Mouse (Mus musculus): ENCODE measurements around the gene Eral1. TPM values are rescaled to one million over a fixed set of nuclear protein-coding genes. Genes with fewer than 3 reads are reported as not detected.
A peak's percentile ranks its signal among the peaks of the same experiment; 100 is the strongest.

Gene Eral1
- 10 to 100 TPM; 17.8 to 21.6 TPM for total RNA-seq (2021)
- long read RNA-seq, experiment 1, transcript Eral1-201 (10 exons, 2,014 nt) = major isoform, 18 of 26 reads
- long read RNA-seq, experiment 1, partial matches to known transcripts = 2 of 26 reads
- long read RNA-seq, experiment 1, other reads (novel, unspliced or antisense) = 4 of 26 reads
- long read RNA-seq, experiment 2, transcript Eral1-201 (10 exons, 2,014 nt) = major isoform, 12 of 16 reads
- long read RNA-seq, experiment 2, partial matches to known transcripts = 0 of 16 reads
- long read RNA-seq, experiment 2, other reads (novel, unspliced or antisense) = 0 of 16 reads

DNA sequence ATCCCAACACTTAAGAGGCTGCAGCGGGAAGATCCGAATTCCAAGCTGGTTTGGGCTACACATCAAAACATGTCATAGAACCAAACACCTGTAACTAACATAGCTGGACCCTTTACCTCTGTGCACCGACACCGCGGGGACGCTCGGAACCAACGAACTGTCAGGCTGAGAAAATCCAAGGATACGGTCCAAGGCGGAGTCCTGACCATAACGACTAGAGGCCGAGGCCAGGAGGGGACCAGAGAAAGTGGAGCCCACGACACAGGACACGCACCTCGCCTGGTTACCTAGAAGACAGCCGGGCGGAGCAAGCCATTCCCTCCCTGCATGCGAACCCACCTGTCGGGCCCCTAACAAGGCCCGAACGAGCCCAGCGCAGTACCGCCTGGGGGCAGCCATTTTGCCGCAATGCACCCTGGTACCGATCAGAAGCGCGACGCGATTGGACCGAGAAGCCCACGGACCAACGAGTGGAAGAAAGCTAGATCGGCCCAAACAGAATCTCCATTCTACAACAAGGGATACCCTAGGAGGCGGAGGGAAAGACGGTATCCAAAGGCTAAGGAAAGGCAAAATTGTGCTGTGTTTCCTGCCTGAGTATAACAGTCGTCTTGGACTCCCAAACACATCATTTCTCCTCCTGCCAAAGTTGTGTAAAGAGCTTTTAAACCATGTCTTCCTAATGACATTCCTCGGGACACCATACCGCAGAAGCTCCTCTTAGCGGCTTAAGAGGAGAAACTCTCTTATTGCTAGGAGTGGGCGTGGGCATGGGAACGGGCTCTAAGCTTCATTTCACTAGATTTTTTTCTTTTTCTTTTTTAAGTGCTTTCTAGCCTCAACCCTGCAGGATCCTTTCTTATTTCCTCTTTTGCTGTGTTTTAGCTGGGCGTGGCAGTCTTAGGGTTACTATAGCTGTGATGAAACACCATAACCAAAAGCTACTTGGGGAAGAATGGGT is at the start of gene Eral1:
Gene Eral1, minus strand, starts transcription at position 423 of the 961 bp plus-strand sequence.
- peak; percentile 78 for DNase-seq

DNA sequence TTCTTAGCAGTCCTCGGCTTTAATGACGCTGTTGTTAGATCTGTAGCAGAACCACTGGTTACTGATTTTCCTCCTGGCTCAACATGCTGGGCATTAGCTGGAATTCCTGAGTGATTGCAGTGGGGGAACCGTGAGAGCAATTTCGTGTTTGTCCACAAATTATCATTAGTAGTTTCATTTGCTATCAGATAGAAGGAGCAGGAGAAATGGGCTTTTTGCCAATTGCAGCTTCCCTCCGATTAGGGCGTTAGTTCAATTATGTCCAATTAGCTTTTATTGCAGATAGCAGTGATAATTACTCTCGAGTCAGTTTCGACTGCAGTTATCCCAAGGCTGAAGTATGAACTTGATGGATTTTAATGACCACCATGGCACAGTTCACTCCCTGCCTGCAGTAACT is 49.3 kb upstream of the Eral1 start:
- DNase-seq = no peak

GRCm38 (mm10) chr11:78126739-78127138 is 46.6 kb upstream of the Eral1 start:
- no peak for DNase-seq

GRCm38 (mm10) chr11:78125691-78126090 is 45.5 kb upstream of the Eral1 start:
- no peak for DNase-seq

GRCm38 (mm10) chr11:78123782-78124181 is 43.6 kb upstream of the Eral1 start:
- no peak for DNase-seq

DNA sequence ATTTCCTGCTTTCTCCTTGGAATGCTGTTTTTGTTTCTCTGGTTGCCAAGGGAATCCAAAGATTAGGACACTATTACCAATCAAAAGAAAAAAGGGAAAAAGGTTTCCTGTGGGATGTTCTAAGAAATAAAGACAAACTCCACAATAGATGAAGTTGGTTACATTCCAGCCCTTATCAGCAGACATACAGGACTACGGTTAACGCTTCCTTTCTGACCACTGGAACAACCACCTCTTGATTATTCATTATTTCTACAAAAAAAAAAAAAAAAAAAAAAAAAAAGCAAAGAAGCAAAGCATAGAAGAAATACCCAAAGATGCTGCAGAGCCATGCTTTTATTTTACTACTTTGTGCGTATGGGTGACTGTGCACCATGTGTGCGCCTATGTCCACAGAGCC is 42.6 kb upstream of the Eral1 start:
- DNase-seq = no peak

GRCm38 (mm10) chr11:78121176-78121575 is 41.0 kb upstream of the Eral1 start:
- no peak for DNase-seq

DNA sequence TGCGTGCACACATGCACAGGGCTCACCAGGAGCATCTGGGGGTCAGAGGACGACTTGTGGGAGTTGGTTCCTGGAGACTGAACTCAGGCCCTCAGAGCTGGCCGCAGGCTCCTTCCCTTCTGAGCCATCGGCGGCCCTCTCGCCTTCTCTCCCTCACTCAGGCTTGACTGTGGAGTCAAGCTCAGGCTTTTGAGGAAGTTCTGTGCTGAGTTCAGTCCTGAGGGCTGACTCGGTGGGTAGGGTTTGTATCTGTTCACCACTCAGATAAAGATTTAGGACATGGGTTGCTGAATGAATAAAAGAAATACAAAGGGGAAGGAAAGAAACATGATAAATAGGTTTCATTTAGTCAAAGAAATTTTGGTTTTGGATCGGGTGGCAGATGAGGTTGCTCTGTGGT is 39.7 kb upstream of the Eral1 start:
- no peak for DNase-seq

DNA sequence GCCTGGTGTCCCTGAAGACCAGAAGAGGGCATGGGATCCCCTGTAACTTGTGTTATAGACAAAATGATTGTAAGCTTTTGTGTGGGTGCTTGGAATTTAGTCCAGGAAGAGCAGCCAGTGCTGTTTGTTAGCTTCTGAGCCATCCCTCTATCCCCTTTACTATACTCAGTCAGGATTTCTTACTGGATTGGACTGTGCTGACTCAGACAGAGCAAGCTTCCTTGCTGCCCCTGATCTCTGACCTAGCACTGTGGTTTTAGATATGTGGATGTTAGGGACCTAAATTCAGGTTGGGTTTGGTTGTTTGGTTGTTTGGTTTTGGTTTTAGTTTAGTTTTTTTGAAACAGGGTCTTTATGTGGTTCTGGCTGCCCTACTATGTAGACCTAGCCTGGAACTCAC is 38.3 kb upstream of the Eral1 start:
- no peak for DNase-seq

DNA sequence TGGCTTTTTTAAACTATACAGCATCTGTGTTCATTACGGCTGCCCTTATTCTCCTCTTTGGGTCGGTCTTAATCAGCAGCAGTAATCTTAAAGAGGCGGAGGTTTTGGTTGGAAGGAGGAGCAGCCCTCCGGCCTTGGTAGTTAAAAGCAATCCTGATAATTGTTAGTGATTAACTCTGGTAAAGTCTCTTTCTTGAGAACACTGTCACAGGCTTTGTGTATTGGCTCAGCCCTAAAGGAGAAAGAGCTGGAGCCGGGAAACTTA is 35.9 kb upstream of the Eral1 start:
- DNase-seq = no peak

GRCm38 (mm10) chr11:78115367-78116145 is 35.4 kb upstream of the Eral1 start:
- peak; percentile 93 for DNase-seq

GRCm38 (mm10) chr11:78114676-78115366 is 34.6 kb upstream of the Eral1 start:
- no peak for DNase-seq

DNA sequence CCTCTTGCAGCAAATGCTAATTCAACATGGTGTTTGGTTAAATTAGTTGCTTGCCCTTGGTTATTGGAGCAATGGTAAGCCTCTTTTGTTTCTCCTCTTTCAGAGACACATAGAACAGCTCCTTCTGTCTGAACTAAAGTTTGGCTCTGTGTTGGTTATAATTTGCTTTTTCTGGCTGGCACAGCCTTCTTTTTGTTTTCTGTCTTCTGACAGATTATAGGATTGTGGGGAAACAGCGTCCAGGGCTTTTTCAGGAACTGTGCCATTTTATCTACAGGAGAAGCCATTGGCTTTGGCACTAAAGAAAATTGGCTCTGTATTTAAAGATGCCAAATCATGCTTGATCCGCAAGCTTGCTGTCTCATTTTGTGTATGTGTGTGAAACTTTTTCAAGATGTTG is 33.4 kb upstream of the Eral1 start:
- no peak for DNase-seq

GRCm38 (mm10) chr11:78104501-78104900 is 24.3 kb upstream of the Eral1 start:
- DNase-seq = no peak

GRCm38 (mm10) chr11:78102958-78103747 is 23.0 kb upstream of the Eral1 start:
- no peak for DNase-seq

DNA sequence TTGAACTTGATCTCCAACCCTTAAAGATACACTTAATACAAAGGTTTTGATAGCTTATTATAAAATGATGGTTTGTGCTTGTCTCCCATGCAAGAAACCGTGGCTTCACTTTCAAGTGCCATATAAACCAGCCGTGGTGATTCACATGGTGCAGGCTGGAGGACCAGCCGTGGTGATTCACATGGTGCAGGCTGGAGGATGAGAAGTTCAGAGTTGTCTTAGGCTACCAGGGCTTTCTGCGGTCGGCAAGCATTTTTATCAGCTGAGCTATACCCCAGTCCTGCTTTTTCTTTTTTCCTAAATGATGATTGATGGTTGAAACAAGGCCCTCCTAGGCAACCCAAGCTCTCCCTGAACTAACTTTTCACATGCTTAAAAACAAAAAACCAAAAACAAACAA is 22.0 kb upstream of the Eral1 start:
- DNase-seq = no peak

DNA sequence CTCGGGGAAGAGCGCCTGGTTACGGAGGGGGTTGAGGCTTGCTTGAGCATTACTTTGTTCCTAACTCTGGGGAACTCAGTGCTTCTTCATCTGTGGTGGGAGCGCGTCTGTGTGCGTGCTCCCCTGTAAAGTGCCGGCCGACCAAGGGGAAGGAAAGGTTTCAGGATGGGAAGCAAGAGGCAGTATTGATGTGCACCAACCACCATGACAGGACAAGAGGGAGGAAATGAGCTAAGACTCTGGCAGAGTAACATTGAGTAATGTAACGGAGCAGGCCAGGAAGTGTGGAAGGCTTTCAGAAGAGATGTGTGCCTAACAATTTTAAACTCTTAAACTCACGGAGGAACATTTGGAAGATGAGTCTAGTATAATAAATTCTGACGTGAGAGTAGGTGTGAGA is 20.6 kb upstream of the Eral1 start:
- no peak for DNase-seq

- no peak for DNase-seq
Observed at GRCm38 (mm10) chr11:78097077-78097476, 16.9 kb upstream of the Eral1 start.

DNA sequence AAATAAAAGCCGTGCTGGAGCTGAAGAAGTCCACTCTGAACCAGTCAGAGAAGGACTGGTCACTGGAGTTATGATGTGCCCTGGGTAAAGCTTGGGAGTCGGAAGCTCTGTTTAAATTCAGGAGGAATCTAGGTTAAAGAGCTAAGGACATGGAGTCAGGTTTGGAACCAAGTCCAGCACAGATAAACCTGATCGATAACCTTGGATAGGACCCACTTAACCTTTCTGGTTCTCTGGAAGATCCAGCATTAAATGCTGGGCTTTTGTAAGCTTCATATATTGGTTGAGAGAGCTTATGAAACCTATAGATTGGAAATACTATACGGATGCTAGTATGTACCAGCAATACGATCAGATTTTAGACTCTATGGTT is 14.9 kb upstream of the Eral1 start:
- no peak for DNase-seq

GRCm38 (mm10) chr11:78094504-78095143 is 14.4 kb upstream of the Eral1 start, which contains the start of gene Fam222b:
Gene Fam222b, plus strand, starts transcription at chr11:78094660.
- peak; percentile 96 for DNase-seq

DNA sequence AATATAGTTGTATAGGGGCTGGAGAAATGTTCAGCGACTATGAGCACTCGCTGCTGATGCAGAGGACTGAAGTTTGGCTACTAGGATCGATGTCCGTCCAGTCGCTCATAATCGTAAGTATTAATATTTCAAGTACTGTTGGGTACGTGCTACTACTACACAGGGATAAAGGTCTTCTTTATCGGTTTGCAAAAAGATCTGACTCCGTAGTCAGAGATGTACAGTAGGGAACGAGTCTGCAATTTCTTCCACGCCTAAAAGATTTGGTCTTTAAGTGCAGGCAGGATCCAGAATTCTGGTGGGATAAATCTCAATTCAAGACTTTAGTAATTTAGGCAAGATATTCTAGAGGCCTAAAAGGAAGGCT is 13.9 kb upstream of the Eral1 start:
- no peak for DNase-seq

Data from gastrocnemius, postnatal 10 days (tissue).